Mouse (Mus musculus): Measurements from ENCODE around the gene Shroom4.

DNA sequence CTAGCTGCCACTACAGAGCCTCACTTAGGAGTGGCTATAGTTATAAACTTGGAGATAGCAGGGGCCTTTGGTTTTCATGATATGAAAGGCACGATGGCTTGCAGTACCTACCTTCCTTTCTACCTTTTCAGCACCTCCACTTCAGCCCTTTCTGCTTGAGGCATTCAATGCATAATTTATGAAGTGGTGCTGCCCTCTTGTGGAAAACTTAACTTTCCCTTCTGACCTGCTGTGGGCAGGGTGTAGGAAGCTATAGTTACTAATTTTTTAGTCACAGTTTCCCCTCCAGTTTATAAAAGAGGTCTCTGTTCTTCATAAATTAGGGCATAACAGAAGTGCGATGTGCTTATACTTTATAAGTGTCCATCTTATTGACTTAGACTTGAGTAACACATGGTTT is 123.3 kb downstream of the Shroom4 start:
- no peak for TF ChIP-seq EP300 (optimal IDR thresholded peaks at IDR 0.05)
- TF ChIP-seq CTCF (IDR thresholded peaks at IDR 0.05; ENCODE audit: low read depth) = peak; percentile 64
